Mouse (Mus musculus) cerebellum, adult (tissue): Measurements from ENCODE around the gene Npsr1.

Experiments used
- ATAC-seq: cut with Nextera tagmentation; 2 replicates; pipeline ENCODE4 v1.9.2; 2017; ENCODE audit warnings: mild to moderate bottlenecking, moderate library complexity, mixed read lengths; ENCODE audit not compliant: insufficient number of reproducible peaks, low FRiP score, low TSS enrichment

Gene Npsr1

GRCm38 (mm10) chr9:24097696-24098095 lies at the start of gene Npsr1:
TSS of gene Npsr1 (plus strand) at chr9:24097996.
- no peak for ATAC-seq

DNA sequence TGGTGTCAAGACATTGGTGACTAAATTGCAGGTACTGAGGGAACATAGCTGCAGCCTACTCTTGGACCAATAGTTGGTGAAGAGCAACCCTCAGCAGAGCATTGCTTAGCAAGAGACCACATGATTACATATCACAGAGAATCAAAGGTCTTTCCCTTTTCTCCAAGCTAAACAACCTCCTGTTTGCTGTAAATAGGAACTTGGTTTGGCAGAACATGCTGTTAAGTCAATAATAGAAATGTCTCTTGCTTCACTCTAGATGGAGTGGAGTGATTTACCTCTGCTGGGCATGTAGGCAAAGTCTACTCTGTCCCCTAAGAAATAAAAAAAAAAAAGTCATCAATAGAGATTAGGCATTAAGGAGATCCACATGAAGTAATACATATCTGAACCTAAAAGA lies 46.3 kb upstream of the Npsr1 start:
- ATAC-seq = no peak

DNA sequence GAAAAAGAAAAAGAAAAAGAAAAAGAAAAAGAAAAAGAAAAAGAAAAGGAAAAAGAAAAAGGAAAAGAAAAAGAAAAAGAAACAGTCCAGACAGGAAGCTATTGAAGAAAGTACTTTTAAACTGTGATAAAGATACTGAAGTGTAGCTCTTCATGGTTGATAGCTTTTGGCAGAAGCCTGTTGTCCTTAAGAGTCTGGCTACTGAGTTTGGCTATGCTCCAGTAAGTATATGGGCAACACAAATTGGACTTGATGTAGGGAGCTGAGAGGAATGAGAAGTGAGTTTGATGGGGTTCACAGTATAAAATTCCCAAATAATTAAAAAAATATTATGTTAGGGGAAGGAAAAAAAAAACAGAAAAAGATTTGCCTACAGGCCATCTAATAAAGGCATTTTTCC lies 34.5 kb upstream of the Npsr1 start:
- no peak for ATAC-seq

DNA sequence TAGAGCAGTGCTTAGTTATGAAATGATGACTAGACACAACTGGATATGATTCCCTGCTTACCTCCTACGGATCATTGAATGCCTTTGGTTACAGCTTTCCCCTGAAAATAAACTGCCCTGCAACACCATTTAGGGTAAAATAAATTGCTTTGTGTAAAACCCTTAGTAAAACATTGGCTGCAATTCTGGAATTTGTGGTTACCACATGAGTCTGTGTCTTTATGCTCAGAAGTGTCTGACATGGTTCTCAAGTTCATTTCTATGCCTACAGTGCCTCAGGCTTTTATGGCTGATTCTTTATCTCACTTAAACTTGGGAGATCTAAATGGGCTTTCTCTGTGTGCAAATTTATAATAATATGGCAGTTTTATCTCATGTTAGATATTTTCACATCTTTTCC lies 26.1 kb upstream of the Npsr1 start:
- ATAC-seq = no peak

DNA sequence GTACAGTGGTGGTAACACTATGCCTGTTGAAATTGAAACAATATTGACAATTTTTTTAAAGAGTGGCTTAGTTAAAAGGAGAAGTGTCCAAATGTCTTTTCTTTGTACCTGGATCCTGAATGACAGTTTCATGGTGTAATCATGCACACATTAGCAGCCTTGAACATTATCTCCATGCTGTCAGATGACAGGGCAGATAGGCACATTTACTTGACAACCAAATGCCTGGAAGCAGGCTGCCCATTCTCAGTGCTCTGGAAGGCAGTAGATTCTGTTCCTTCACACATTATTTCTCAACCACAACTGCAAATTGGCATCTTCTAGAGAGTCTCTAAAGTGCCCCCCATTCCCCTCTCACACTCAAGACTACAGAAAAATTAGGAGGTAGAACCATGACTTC lies 20.2 kb upstream of the Npsr1 start:
- ATAC-seq = no peak

DNA sequence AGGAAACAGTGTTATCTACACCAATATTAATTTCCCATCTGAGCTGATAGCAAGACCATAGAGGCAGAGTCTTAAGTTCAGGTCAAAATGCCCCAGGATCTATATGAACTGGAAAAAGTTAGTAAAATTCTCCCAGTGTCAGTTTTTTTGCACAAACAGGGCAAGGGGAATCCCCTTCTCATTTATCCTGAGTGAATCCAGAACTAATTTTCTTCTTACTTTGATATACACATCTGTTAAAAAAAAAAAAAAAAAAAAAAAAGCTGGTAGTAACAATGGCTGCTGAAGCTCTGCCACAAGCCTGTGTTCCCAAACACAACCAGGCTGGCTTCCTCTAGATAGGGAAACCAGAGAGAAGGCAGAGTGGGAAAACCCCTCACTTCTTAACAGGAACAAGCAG lies 5.9 kb upstream of the Npsr1 start:
- ATAC-seq = no peak

GRCm38 (mm10) chr9:24098526-24098925 lies 730 bp downstream of the Npsr1 start:
- ATAC-seq = no peak

DNA sequence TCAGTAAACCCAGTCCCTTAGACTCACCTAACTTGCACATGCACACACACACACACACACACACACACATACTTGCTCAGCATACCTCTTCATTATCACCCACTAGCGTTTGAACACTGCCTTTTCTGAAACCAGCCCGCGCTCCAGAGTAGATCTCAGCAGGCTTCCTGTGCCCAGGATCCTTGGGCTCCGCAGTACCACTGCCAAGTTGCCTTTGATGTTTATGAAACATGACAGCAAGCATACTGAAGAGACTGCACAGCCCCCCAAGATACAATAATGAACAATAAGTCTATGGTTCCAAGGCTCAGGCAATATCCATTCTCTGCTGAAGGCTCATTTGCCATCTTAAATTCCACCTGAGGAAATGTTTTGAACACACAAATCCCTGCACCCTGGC lies 1.8 kb downstream of the Npsr1 start:
- ATAC-seq = no peak

DNA sequence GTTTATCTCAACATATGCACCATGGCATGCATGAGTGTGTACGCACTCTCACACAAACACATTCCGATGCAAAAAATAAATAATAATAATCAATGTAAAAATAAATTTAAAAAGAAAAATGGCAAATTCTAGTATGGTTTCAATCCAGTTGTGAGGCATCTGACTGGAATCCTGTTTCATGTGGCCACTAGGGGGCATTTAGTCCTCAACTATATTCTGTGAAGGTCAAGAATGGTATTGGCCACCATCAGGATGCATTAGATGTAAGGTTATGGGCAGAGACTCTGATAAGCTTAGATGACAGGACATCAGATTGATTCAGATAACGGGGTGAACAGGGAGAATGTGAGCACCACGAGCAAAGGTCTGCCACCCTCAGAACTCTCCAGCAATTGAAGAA lies 21.6 kb downstream of the Npsr1 start:
- 0 out of 2 replicates have a peak, but pooled peaks have one; percentile 31 for ATAC-seq

DNA sequence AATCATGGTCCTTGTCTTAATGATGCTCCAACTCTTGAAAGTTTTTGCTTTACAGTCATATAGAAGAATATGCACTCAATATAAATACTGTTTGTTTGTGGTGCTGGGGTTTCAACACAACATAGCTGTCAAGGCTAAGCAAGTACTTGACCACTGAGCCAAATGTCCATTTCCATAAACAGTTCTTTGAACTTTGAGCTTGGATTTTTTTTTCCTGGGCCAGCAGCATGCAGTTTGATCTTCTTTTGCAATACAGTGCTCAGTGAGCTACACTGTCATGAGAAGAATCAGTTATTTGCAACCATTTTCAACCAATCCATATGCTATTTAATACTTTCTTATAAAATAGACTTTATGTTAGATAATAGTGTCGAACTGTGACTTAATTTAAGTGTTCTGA lies 35.3 kb downstream of the Npsr1 start:
- ATAC-seq = no peak

DNA sequence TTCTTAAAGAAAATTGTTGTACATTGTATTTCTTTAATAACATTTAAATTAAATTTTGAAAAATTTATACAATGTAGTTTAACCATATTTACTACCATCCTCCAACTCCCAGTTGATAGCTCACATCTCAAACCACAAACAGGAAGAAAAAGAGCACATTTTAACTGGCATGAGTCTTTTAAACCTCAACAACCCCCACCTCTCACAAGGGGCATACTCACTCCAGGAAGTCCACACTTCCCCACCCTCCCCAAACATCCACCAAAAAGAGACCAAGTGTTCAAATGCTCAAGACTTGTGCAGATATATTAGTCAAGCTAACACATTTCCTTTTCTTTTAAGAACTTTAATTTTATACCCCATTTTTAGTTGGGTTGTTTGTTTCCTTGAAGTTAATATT lies 38.6 kb downstream of the Npsr1 start:
- no peak for ATAC-seq

DNA sequence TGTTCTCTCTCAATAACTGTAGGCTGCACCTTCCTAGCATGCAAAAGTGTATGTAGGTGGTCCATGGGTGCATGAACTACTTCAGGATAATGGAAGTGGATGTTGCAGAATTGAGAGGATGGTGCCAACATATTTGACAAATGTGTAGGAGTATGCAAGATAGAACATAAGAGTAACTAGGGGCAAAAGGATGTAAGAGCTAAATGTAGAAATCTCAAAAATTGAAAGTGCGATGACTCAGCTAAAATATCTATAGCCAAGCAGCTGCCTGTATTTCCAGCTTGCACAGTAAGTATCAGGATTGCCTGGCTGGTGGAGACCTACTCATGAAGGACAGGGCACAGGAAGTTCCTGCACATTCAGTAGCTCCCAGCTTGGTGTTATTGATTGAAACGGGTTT lies 46.5 kb downstream of the Npsr1 start:
- ATAC-seq = no peak

GRCm38 (mm10) chr9:24157208-24157607 lies 59.4 kb downstream of the Npsr1 start:
- no peak for ATAC-seq

DNA sequence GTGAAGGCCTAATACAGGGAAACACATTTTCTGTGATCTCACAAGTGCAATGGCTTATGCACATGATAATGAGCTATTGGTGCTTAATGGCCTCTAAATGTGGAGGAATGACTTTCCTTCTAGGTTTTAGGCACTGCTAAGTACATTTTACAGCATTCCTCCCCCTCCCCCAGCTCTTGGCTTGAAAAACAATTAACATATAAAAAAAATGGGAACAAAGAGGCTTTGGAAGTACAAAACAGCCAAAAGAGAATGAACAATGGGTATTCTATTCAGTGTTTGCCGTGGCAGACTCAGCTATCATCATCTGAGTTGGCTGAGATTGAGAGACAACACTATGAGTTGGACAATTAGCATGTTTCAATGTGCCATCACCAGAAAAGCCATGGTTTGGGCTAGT lies 62.6 kb downstream of the Npsr1 start:
- ATAC-seq = no peak

GRCm38 (mm10) chr9:24168501-24168900 lies 70.7 kb downstream of the Npsr1 start:
- ATAC-seq = no peak

DNA sequence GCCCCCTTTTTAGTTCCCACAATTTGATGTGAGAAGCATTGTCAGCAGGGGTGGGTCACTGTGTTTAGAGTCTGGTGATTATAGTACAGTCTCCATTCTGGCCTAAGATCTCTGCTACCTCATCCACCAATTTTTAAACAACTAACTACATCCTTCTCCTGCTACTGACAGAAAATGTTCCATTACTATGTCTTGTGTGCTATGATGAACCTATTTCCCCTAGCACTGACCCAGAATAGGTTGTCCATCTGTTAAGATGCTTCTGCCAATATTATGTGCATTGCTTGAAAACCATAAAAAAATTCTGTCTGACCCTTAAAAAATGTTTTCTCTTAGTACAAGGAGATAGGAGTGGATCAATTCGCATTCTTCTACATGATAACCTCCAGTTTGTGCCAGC lies 72.9 kb downstream of the Npsr1 start:
- peak; percentile 56; the same call in 1 of the 2 replicates for ATAC-seq

DNA sequence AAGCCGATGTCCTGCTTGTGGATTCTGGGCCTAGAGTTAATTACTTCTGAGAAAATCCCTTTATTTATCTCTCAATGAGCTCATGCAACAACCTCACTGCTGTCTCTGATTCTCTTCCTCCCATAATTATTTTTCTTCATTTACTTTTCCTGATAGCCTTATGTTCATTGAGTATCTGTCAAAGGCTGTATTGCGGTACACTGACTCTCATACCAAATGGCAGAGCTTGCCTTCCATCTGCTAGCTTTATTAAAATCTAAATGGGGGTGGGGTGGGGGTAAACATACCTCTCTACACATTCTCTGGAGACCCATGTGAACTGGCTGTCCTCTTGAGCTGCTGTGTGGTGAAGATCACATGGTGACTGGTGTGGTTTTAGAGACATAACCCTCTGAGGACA lies 80.9 kb downstream of the Npsr1 start:
- ATAC-seq = no peak

DNA sequence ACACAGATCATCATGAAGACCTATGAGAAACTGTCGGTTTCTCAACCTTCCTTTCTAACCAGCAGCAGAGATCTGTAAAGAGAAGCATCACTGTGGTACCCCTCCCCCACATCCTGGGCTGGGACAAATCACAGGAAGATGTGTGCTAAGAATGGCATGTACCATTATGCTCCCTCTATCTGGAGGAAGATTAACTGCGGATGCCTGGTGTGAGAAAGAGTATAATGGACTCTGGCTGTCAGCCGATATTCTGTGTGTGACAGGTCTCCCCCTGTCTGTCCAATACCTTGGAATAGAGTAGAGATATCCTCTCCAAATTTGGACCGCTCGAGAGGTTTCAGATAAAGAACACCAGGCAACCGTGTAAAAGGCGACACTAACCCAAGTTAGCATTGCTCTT lies 83.1 kb downstream of the Npsr1 start:
- no peak for ATAC-seq

DNA sequence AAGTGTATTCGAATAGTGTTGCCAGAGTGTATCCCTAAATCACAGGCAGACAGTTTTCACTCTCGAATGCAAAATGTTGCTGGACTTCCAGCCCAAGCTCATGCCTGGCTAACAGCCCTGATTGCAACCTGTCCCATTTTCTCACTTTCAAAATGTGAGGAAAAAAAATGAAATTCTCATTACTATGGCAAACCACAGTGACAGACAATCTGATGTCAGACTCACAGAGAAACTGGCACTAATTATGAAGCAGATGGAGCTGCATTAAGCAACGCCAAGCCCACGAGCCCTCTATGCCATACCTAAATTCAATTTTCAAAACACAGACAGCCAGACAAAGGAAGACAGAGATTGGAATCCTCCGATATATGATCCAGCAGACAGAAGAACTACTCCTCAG lies 88.5 kb downstream of the Npsr1 start:
- peak; percentile 82 for ATAC-seq

DNA sequence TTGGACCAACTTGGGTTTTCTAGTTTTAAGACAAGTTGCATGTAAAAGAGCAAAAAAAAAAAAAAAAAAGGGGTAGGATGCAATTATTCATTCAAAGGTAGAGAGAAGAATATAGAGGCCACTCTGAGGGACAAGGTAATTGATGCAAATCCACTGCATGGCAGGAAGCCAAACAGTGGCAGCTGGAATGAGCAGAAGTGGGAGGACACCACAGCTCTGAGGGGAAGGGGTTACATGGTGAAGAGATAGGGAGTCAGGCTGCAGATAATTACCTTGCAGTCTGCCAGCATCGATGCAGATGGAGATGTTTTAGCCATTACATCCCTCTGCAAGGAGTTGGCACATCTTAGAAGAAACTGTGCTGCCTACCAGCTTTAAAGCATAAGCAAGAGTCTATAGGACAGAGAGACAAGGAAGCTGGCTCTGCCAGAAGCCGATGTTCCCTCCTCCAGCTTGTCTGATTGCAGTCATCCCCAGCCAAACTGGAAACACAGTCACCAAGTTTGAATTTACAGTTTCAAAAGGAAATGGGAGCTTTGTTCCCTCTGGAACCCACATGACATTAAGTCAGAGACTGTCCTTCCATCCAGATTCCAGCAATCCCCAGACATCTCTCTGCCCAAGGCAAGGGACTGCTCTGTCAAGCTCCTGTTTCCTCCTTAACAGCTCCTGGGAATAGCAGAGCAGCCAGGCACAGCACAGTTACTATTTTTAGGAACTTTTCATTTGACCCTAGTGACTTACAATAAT lies 91.9 kb downstream of the Npsr1 start:
- no peak for ATAC-seq

GRCm38 (mm10) chr9:24190261-24190588 lies 92.4 kb downstream of the Npsr1 start:
- no peak for ATAC-seq

GRCm38 (mm10) chr9:24198254-24198653 lies 100.5 kb downstream of the Npsr1 start:
- no peak for ATAC-seq

DNA sequence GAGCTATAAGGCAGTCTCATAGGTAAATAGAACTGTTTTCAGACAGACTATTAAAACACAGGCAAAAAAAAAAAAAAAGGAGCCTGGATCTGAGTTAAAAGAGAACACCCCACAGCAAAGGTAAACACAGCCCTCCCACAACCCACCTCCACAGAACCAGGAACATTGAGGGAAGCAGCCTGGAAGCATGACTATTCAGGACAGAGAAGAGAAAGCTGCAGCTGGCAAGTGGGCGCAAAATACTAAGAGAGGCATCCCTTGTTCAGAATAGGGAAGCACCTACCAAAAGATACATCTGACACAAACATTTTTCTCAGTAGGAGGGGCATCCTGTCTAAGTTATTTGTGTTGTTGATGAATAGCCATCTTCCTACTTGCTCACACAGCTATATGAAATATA lies 113.8 kb downstream of the Npsr1 start:
- no peak for ATAC-seq
